Mouse (Mus musculus) gastrocnemius, adult 2 months (tissue): ENCODE measurements around the gene Cpeb3. TPM values are rescaled to one million over a fixed set of nuclear protein-coding genes. Genes with fewer than 3 reads are reported as not detected.

Experiments used
- DNase-seq: peaks from one replicate; pipeline ENCODE4 v3.0.0; 2022
- H3K27ac ChIP-seq: fragments of 200-600 bp; 2 replicates; pipeline ENCODE4 v1.8.1; 2022; ENCODE audit warnings: mild to moderate bottlenecking
- H3K4me3 ChIP-seq: fragments of 200-600 bp; 2 replicates; pipeline ENCODE4 v1.8.1; 2022; ENCODE audit warnings: mild to moderate bottlenecking, moderate library complexity
- CTCF ChIP-seq: fragments of 200-600 bp; IDR thresholded peaks from 2 replicates; pipeline ENCODE4 v1.8.1; 2022; ENCODE audit warnings: antibody characterized with exemption, mild to moderate bottlenecking, moderate library complexity
- intact Hi-C: fragments of 180-260 bp; cut with DNase I; formaldehyde crosslinking; loops from one replicate; pipeline ENCODE4 v1.15.1; 2025
- total RNA-seq, 2 experiments: library from RNA; stranded (reverse); gene quantifications; 2 replicates each; pipeline ENCODE4 v1.2.3; 2021

Gene Cpeb3
- total RNA-seq, 2 experiments from 2014 or later = 56.0 to 64.8 TPM

- intact Hi-C loops = no loop called here
Observed at GRCm38 (mm10) chr19:37069243-37069642, 139.2 kb downstream of the Cpeb3 start.

GRCm38 (mm10) chr19:37060078-37060477 is 148.3 kb downstream of the Cpeb3 start:
- intact Hi-C loops = loop anchor here (1.0 kb wide), 1 partner anchor 16 kb away; no protein-coding TSS in a partner anchor
- Histone ChIP-seq H3K27ac (peak overlapping the region; percentile 93), H3K4me3 (peak overlapping the region; percentile 43)
- no peak for TF ChIP-seq CTCF
- DNase-seq = peak; percentile 55

More at GRCm38 (mm10) chr19:37069243-37069642, 139.2 kb downstream of the Cpeb3 start:
- DNase-seq = no peak
- Histone ChIP-seq H3K27ac (no peak overlapping the region), H3K4me3 (no peak overlapping the region)
- TF ChIP-seq CTCF = peak; percentile 15; the same call in 1 of the 2 replicates

GRCm38 (mm10) chr19:37059623-37060022 is 148.8 kb downstream of the Cpeb3 start:
- Histone ChIP-seq H3K27ac (peak overlapping the region; percentile 93), H3K4me3 (peak overlapping the region; percentile 43)
- TF ChIP-seq CTCF = no peak
- DNase-seq = peak; percentile 80
- intact Hi-C loops = loop anchor here (1.0 kb wide), 1 partner anchor 17 kb away; no protein-coding TSS in a partner anchor

GRCm38 (mm10) chr19:37057161-37057905 is 151.1 kb downstream of the Cpeb3 start:
- intact Hi-C loops = no loop called here
- Histone ChIP-seq H3K4me3 (no peak overlapping the region), H3K27ac (peak overlapping the region; percentile 59)
- TF ChIP-seq CTCF = no peak
- no peak for DNase-seq

- no peak for TF ChIP-seq CTCF
- intact Hi-C loops = no loop called here
- DNase-seq = no peak
- H3K27ac ChIP-seq = peak overlapping the region; percentile 49; the same call in 1 of the 2 replicates
- no peak overlapping the region for H3K4me3 ChIP-seq
Observed at GRCm38 (mm10) chr19:37055976-37056556, 152.3 kb downstream of the Cpeb3 start.

GRCm38 (mm10) chr19:37050643-37051345 is 157.6 kb downstream of the Cpeb3 start:
- peak; percentile 78 for TF ChIP-seq CTCF
- peak; percentile 45 for DNase-seq
- Histone ChIP-seq H3K27ac (peak overlapping the region; percentile 62), H3K4me3 (no peak overlapping the region)
- intact Hi-C loops = loop anchor here (1.0 kb wide), 2 partner anchors 157 to 216 kb away; partner anchors contain the start of gene March5

GRCm38 (mm10) chr19:37048507-37048906 is 159.9 kb downstream of the Cpeb3 start:
- Histone ChIP-seq H3K4me3 (no peak overlapping the region), H3K27ac (no peak overlapping the region)
- no peak for TF ChIP-seq CTCF
- DNase-seq = no peak
- intact Hi-C loops = no loop called here

- intact Hi-C loops = no loop called here
- TF ChIP-seq CTCF = no peak
- Histone ChIP-seq H3K4me3 (no peak overlapping the region), H3K27ac (no peak overlapping the region)
- DNase-seq = no peak
Observed at GRCm38 (mm10) chr19:37044431-37044830, 164.0 kb downstream of the Cpeb3 start.

GRCm38 (mm10) chr19:37040906-37041305 is 167.5 kb downstream of the Cpeb3 start:
- no peak for DNase-seq
- intact Hi-C loops = no loop called here
- H3K4me3 ChIP-seq = no peak overlapping the region
- no peak for TF ChIP-seq CTCF
- no peak overlapping the region for H3K27ac ChIP-seq

- no peak for TF ChIP-seq CTCF
- intact Hi-C loops = no loop called here
- H3K4me3 ChIP-seq = no peak overlapping the region
- H3K27ac ChIP-seq = no peak overlapping the region
- no peak for DNase-seq
Observed at GRCm38 (mm10) chr19:37032364-37032763, 176.0 kb downstream of the Cpeb3 start.

GRCm38 (mm10) chr19:37031446-37031845 is 177.0 kb downstream of the Cpeb3 start:
- TF ChIP-seq CTCF = no peak
- intact Hi-C loops = no loop called here
- no peak overlapping the region for H3K27ac ChIP-seq
- no peak for DNase-seq
- no peak overlapping the region for H3K4me3 ChIP-seq

- Histone ChIP-seq H3K4me3 (no peak overlapping the region), H3K27ac (no peak overlapping the region)
- intact Hi-C loops = no loop called here
- DNase-seq = no peak
- no peak for TF ChIP-seq CTCF
Observed at GRCm38 (mm10) chr19:37029771-37030170, 178.6 kb downstream of the Cpeb3 start.

- DNase-seq = no peak
- no peak for TF ChIP-seq CTCF
- Histone ChIP-seq H3K27ac (no peak overlapping the region; the same call in 1 of the 2 replicates), H3K4me3 (no peak overlapping the region)
- intact Hi-C loops = no loop called here
Observed at GRCm38 (mm10) chr19:37026408-37026807, 182.0 kb downstream of the Cpeb3 start.
